In genomic region chr10:21857676-21858075, GRCm38 (mm10) we compare ENCODE assay signal across 10 mouse cellular contexts. TPM values are rescaled to one million over a fixed set of nuclear protein-coding genes. Genes with fewer than 3 reads are reported as not detected.
DNase-seq lines count a peak whose midpoint lies in the region; ATAC-seq lines count a peak whose summit lies in the region.
"Had no signal": no experiment of that assay in that cellular context is flagged by ENCODE, and none has a peak within 500 bp of the region (broad histone marks: within the 10 kb centered on the region; RNA-seq: fewer than 3 reads in every experiment).

No protein-coding gene starts in this region.

- no peaks in the 10 kb centered on the region for H3K27me3 ChIP-seq in kidney, embryonic 15.5 days
- no peaks in the 10 kb centered on the region for H3K27me3 ChIP-seq in liver, embryonic 12.5 days (replicated peaks)
- no peaks in the 10 kb centered on the region for H3K27me3 ChIP-seq in forebrain, embryonic 13.5 days
- H3K27me3 ChIP-seq: heart, embryonic 13.5 days; neural tube, embryonic 12.5 days had no signal

- H3K27ac ChIP-seq in kidney, embryonic 15.5 days, result no peak overlapping the region
- H3K27ac ChIP-seq in liver, embryonic 12.5 days, result no peak overlapping the region
- no peak overlapping the region for H3K27ac ChIP-seq in forebrain, embryonic 13.5 days
- H3K27ac ChIP-seq: heart, embryonic 13.5 days; neural tube, embryonic 12.5 days had no signal

- WGBS in kidney, embryonic 15.5 days, result 59% methylated on average over 10 of the region's 10 CpGs
- WGBS in liver, embryonic 12.5 days (ENCODE audit: insufficient replicate concordance), result 64% methylated on average over 10 of the region's 10 CpGs
- 76% methylated on average over 10 of the region's 10 CpGs for WGBS in forebrain, embryonic 13.5 days

- H3K4me3 ChIP-seq in kidney, embryonic 15.5 days (replicated peaks), result no peak overlapping the region
- no peak overlapping the region for H3K4me3 ChIP-seq in liver, embryonic 12.5 days
- H3K4me3 ChIP-seq in forebrain, embryonic 13.5 days, result no peak overlapping the region
- H3K4me3 ChIP-seq: heart, embryonic 13.5 days; neural tube, embryonic 12.5 days had no signal

- 0 out of 2 replicates have a peak, but pooled peaks have one; percentile 29 for ATAC-seq in kidney, embryonic 15.5 days (replicated peaks; ENCODE audit: low FRiP score)
- ATAC-seq in liver, embryonic 12.5 days, result no peak
- ATAC-seq in forebrain, embryonic 13.5 days, result no peak
- ATAC-seq: activated CD4-positive, CD25-positive, alpha-beta regulatory T cell, adult 4 months had no signal

- no peaks in the 10 kb centered on the region for H3K4me1 ChIP-seq in kidney, embryonic 15.5 days
- H3K4me1 ChIP-seq in liver, embryonic 12.5 days, result no peaks in the 10 kb centered on the region
- no peaks in the 10 kb centered on the region for H3K4me1 ChIP-seq in forebrain, embryonic 13.5 days
- H3K4me1 ChIP-seq: neural tube, embryonic 12.5 days had no signal

- H3K4me2 ChIP-seq in kidney, embryonic 15.5 days, result no peak overlapping the region
- H3K4me2 ChIP-seq in liver, embryonic 12.5 days, result no peak overlapping the region
- H3K4me2 ChIP-seq in forebrain, embryonic 13.5 days, result no peak overlapping the region
- H3K4me2 ChIP-seq: heart, embryonic 13.5 days; neural tube, embryonic 12.5 days had no signal

- DNase-seq in adrenal gland, adult 8-10 months, result peak; percentile 68
- peak; percentile 29 for DNase-seq in gastrocnemius, postnatal 10 days
- peak; percentile 67 to 87 for DNase-seq in lung, postnatal 4 days
- DNase-seq in thymus, postnatal 0 days (ENCODE audit: low spot score), result no peak

- H3K9me3 ChIP-seq in kidney, embryonic 15.5 days (replicated peaks), result no peaks in the 10 kb centered on the region
- H3K9me3 ChIP-seq in liver, embryonic 12.5 days (replicated peaks), result no peaks in the 10 kb centered on the region
- H3K9me3 ChIP-seq in forebrain, embryonic 13.5 days (replicated peaks), result no peaks in the 10 kb centered on the region
- H3K9me3 ChIP-seq: heart, embryonic 13.5 days; neural tube, embryonic 12.5 days had no signal

- no peaks in the 10 kb centered on the region for H3K36me3 ChIP-seq in kidney, embryonic 15.5 days
- H3K36me3 ChIP-seq in liver, embryonic 12.5 days, result no peaks in the 10 kb centered on the region
- H3K36me3 ChIP-seq in forebrain, embryonic 13.5 days (ENCODE audit: poor library complexity, severe bottlenecking), result no peaks in the 10 kb centered on the region
- H3K36me3 ChIP-seq: heart, embryonic 13.5 days; neural tube, embryonic 12.5 days had no signal

- no peak overlapping the region for H3K9ac ChIP-seq in kidney, embryonic 15.5 days
- H3K9ac ChIP-seq in liver, embryonic 12.5 days, result no peak overlapping the region
- no peak overlapping the region for H3K9ac ChIP-seq in forebrain, embryonic 13.5 days
- H3K9ac ChIP-seq: heart, embryonic 13.5 days; neural tube, embryonic 12.5 days had no signal

RNA-seq across cellular contexts. Expression of gene Sgk1, which starts 24.3 kb away (rescaled TPM):
- total RNA-seq in adrenal gland, adult 8-10 months (2022), result 100 to 1,000 TPM in 3 of 4 experiments, 10 to 100 TPM in 1; 86.0 to 164 (median 138) TPM
- total RNA-seq in gastrocnemius, postnatal 10 days (2021), result 100 to 1,000 TPM in 1 of 2 experiments, 10 to 100 TPM in 1; 87.2 to 233 TPM
- polyA plus RNA-seq in kidney, embryonic 15.5 days (2015; fragmentation: Nextera tagmentation; extraction: Ambion mirVana), result 73.7 and 75.2 TPM in 2 replicates
- polyA plus RNA-seq in liver, embryonic 12.5 days (2016; fragmentation: Nextera tagmentation; extraction: Ambion mirVana), result 11.6 and 12.2 TPM in 2 replicates
- polyA plus RNA-seq in thymus, postnatal 0 days (2015; fragmentation: Nextera tagmentation; extraction: Ambion mirVana), result 24.0 and 26.0 TPM in 2 replicates
- polyA plus RNA-seq in forebrain, embryonic 13.5 days (2015; fragmentation: Nextera tagmentation; extraction: Ambion mirVana), result 16.3 and 18.3 TPM in 2 replicates
